Mouse (Mus musculus): ENCODE measurements at regions not wholly inside any gene's neighbourhood (a gene's known extent, or its start where the extent isn't known, plus 50 kb on each side); places are given as distances from the start of the nearest gene placed in this dataset.
"Not testable (repeated sequence)": the region's sequence is repeated elsewhere in the genome, so short reads cannot be mapped to it uniquely, and the experiment has no call there.

DNA sequence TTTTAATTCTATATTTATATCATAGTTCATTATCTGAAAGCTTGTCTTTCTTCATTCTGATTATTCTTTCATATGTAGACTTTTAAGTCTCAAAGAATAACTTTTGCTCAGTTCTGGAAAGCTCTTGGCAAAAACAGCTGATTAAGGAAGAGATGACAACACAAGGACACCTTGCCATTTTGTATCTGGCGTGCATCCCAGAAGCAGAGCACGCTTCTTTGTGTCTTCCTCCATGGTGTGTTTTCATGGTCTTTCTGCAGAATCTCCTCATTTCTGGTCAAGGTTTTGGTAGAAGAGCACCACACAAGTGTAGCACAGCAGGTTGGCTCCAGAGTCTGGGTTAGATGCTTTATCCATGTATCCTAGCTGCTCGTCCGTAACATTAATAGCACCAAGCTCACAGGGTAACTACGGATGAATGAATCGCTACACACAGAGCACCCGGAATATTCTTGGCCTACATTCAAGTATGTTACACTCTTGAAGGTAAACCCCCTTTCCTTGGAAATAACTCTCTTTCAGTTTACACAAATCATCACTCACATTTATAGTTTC is 148.9 kb upstream of the Ddhd1 start:
- no peak overlapping the region for H3K4me3 ChIP-seq (replicated peaks)
- no peaks in the 10 kb centered on the region for H3K36me3 ChIP-seq
- no peak overlapping the region for H3K27ac ChIP-seq (replicated peaks)
- H3K4me2 ChIP-seq (replicated peaks) = no peak overlapping the region
- H3K4me1 ChIP-seq = no peaks in the 10 kb centered on the region
- no peaks in the 10 kb centered on the region for H3K9me3 ChIP-seq (replicated peaks)
- no peak for ATAC-seq (ENCODE audit: insufficient number of reproducible peaks, low FRiP score, low TSS enrichment, low read depth)
- WGBS = 77% methylated on average over 7 of the region's 7 CpGs
- no peaks in the 10 kb centered on the region for H3K27me3 ChIP-seq
- H3K9ac ChIP-seq = no peak overlapping the region

DNA sequence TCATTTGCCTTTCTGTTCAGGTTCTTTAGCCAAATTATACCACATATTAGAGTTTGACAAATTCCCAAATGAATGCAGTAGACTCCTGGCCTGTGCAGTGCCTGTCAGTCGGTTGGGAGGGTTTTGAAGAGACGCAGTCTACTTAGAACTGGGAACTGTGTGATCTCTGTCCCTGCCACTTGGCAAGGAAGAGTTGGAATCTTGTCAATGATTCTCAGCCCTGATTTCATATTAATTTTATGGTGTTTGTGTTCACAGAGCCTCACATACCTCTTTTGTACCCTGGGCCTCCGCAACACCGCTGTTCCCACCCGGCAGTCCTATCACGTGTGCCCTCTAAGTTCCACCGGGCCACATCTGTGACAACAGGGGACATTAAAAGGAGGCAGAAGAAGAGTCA is 149.8 kb upstream of the Ddhd1 start:
- WGBS = 88% methylated on average over 7 of the region's 7 CpGs
- H3K9me3 ChIP-seq (replicated peaks) = no peaks in the 10 kb centered on the region
- H3K4me3 ChIP-seq (replicated peaks) = no peak overlapping the region
- H3K36me3 ChIP-seq = no peaks in the 10 kb centered on the region
- no peaks in the 10 kb centered on the region for H3K4me1 ChIP-seq
- no peak overlapping the region for H3K4me2 ChIP-seq (replicated peaks)
- no peak overlapping the region for H3K9ac ChIP-seq
- no peak overlapping the region for H3K27ac ChIP-seq (replicated peaks)
- ATAC-seq (ENCODE audit: insufficient number of reproducible peaks, low FRiP score, low TSS enrichment, low read depth) = no peak
- no peaks in the 10 kb centered on the region for H3K27me3 ChIP-seq

- Histone ChIP-seq H3K4me1 (no peaks in the 10 kb centered on the region), H3K27ac (replicated peaks) (no peak overlapping the region), H3K9me3 (replicated peaks) (no peaks in the 10 kb centered on the region), H3K9ac (no peak overlapping the region), H3K4me3 (replicated peaks) (no peak overlapping the region), H3K4me2 (replicated peaks) (no peak overlapping the region), H3K36me3 (no peaks in the 10 kb centered on the region), H3K27me3 (no peaks in the 10 kb centered on the region)
- 87% methylated on average over 7 of the region's 7 CpGs for WGBS
- ATAC-seq (ENCODE audit: insufficient number of reproducible peaks, low FRiP score, low TSS enrichment, low read depth) = no peak
These were observed 151.5 kb upstream of the Ddhd1 start for GRCm38 (mm10) chr14:45809491-45809890.

- no peaks in the 10 kb centered on the region for H3K27me3 ChIP-seq
- WGBS = 53% methylated on average over 4 of the region's 4 CpGs
- H3K9ac ChIP-seq = no peak overlapping the region
- H3K9me3 ChIP-seq (replicated peaks) = no peaks in the 10 kb centered on the region
- H3K4me2 ChIP-seq (replicated peaks) = no peak overlapping the region
- H3K36me3 ChIP-seq = no peaks in the 10 kb centered on the region
- ATAC-seq (ENCODE audit: insufficient number of reproducible peaks, low FRiP score, low TSS enrichment, low read depth) = no peak
- H3K4me3 ChIP-seq (replicated peaks) = no peak overlapping the region
- H3K4me1 ChIP-seq = no peaks in the 10 kb centered on the region
- no peak overlapping the region for H3K27ac ChIP-seq (replicated peaks)
These were observed 152.2 kb upstream of the Ddhd1 start for GRCm38 (mm10) chr14:45810101-45810500.

DNA sequence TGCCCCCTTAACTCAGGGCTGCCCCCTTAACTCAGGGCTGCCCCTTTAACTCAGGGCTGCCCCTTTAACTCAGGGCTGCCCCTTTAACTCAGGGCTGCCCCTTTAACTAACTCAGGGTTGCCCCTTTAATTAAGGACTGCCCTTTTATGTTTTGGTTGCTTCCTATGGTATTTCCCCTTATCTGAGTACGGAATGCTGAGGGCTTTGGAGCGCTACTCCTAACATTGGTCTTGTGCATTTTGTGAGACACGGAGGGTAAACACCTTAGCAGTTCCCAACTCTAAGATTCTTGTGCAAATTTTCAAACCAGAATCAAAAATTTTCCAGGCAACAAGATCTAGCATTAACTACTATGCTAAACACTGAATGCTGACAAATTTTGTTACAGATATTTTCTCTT is 152.7 kb upstream of the Ddhd1 start:
- no peak overlapping the region for H3K4me3 ChIP-seq (replicated peaks)
- no peaks in the 10 kb centered on the region for H3K27me3 ChIP-seq
- no peak overlapping the region for H3K9ac ChIP-seq
- H3K4me1 ChIP-seq = no peaks in the 10 kb centered on the region
- H3K4me2 ChIP-seq (replicated peaks) = no peak overlapping the region
- H3K36me3 ChIP-seq = no peaks in the 10 kb centered on the region
- 50% methylated on average over 3 of the region's 3 CpGs for whole genome bisulfite sequencing
- no peaks in the 10 kb centered on the region for H3K9me3 ChIP-seq (replicated peaks)
- no peak overlapping the region for H3K27ac ChIP-seq (replicated peaks)
- no peak for ATAC-seq (ENCODE audit: insufficient number of reproducible peaks, low FRiP score, low TSS enrichment, low read depth)

GRCm38 (mm10) chr14:45815598-45815997 is 157.7 kb upstream of the Ddhd1 start:
- 84% methylated on average over 2 of the region's 2 CpGs for WGBS
- H3K4me2 ChIP-seq (replicated peaks) = no peak overlapping the region
- H3K27me3 ChIP-seq = no peaks in the 10 kb centered on the region
- no peaks in the 10 kb centered on the region for H3K9me3 ChIP-seq (replicated peaks)
- no peak overlapping the region for H3K27ac ChIP-seq (replicated peaks)
- ATAC-seq (ENCODE audit: insufficient number of reproducible peaks, low FRiP score, low TSS enrichment, low read depth) = no peak
- H3K9ac ChIP-seq = no peak overlapping the region
- no peaks in the 10 kb centered on the region for H3K4me1 ChIP-seq
- H3K4me3 ChIP-seq (replicated peaks) = no peak overlapping the region
- H3K36me3 ChIP-seq = no peaks in the 10 kb centered on the region

- not testable (repeated sequence) for ATAC-seq (ENCODE audit: insufficient number of reproducible peaks, low FRiP score, low TSS enrichment, low read depth); H3K36me3 ChIP-seq
- 88% methylated on average over 17 of the region's 17 CpGs for WGBS
These were observed 158.7 kb upstream of the Ddhd1 start for GRCm38 (mm10) chr14:45816611-45817010.

DNA sequence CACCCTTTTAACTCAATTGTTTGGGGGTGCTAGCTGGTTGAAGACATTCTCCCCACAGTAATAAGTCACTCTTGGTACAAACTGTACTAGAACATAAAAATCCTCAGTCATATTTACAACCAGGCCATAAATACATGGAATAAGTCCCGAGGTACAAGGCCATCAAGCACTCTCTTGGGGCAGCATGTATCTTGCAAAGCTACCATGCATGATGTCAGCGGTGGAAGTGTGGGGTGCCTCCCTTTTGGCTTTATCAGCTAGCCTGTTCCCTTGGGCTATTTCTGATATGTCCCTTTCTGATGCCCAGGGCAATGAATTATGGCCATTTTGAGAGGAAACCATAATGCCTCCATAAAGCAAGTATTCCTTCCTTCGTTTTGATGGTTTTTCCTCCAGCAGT is 159.8 kb upstream of the Ddhd1 start:
- H3K36me3 ChIP-seq = no peaks in the 10 kb centered on the region
- ATAC-seq (ENCODE audit: insufficient number of reproducible peaks, low FRiP score, low TSS enrichment, low read depth) = no peak
- no peaks in the 10 kb centered on the region for H3K4me1 ChIP-seq

More at GRCm38 (mm10) chr14:45816611-45817010, 158.7 kb upstream of the Ddhd1 start:
- H3K4me1 ChIP-seq; H3K4me3 ChIP-seq (replicated peaks); H3K4me2 ChIP-seq (replicated peaks); H3K27ac ChIP-seq (replicated peaks); H3K9me3 ChIP-seq (replicated peaks); H3K9ac ChIP-seq; H3K27me3 ChIP-seq: not testable (repeated sequence)

GRCm38 (mm10) chr14:45824601-45825000 is 166.7 kb upstream of the Ddhd1 start:
- H3K4me1 ChIP-seq = peaks cover 6% of the 10 kb centered on the region; the same call in 1 of the 2 replicates
- H3K9ac ChIP-seq = no peak overlapping the region
- no peaks in the 10 kb centered on the region for H3K27me3 ChIP-seq
- H3K27ac ChIP-seq (replicated peaks) = no peak overlapping the region
- ATAC-seq (ENCODE audit: insufficient number of reproducible peaks, low FRiP score, low TSS enrichment, low read depth) = no peak
- H3K36me3 ChIP-seq = no peaks in the 10 kb centered on the region
- H3K9me3 ChIP-seq (replicated peaks) = no peaks in the 10 kb centered on the region
- 65% methylated on average over 2 of the region's 2 CpGs for WGBS
- no peak overlapping the region for H3K4me2 ChIP-seq (replicated peaks)
- no peak overlapping the region for H3K4me3 ChIP-seq (replicated peaks)

More for the DNA sequence above, 159.8 kb upstream of the Ddhd1 start:
- WGBS = 90% methylated on average over 3 of the region's 3 CpGs
- H3K9me3 ChIP-seq (replicated peaks) = no peaks in the 10 kb centered on the region
- no peak overlapping the region for H3K4me3 ChIP-seq (replicated peaks)
- no peaks in the 10 kb centered on the region for H3K27me3 ChIP-seq
- H3K9ac ChIP-seq = no peak overlapping the region
- H3K4me2 ChIP-seq (replicated peaks) = no peak overlapping the region
- no peak overlapping the region for H3K27ac ChIP-seq (replicated peaks)

DNA sequence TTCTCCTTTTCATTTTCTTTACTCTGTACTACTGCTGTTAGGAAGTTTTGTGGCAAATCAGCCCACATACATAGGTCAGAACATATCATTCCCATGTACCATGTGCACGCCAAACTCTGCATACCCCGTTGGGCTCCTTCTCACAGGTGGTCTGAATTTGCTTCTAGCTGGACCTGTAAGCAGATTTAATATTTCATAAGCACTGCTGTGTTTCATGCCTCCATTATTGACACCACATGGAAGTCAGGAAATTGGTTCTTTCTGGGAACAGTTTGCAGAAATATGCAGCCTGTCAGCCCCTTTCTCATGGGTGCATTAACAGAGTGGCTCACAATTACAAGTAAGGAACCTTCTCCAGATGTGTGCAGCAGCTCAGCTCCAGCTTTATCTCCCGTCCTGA is 168.1 kb upstream of the Ddhd1 start:
- H3K9me3 ChIP-seq (replicated peaks) = no peaks in the 10 kb centered on the region
- H3K27ac ChIP-seq (replicated peaks) = peak overlapping the region; percentile 58; the same call in 1 of the 2 replicates
- peak overlapping the region; percentile 28; the same call in 1 of the 2 replicates for H3K4me2 ChIP-seq (replicated peaks)
- 32% methylated on average over 3 of the region's 3 CpGs for WGBS
- no peak overlapping the region for H3K9ac ChIP-seq
- no peaks in the 10 kb centered on the region for H3K27me3 ChIP-seq
- peak; percentile 67; the same call in 1 of the 2 replicates for ATAC-seq (ENCODE audit: insufficient number of reproducible peaks, low FRiP score, low TSS enrichment, low read depth)
- no peak overlapping the region for H3K4me3 ChIP-seq (replicated peaks)
- H3K36me3 ChIP-seq = no peaks in the 10 kb centered on the region
- H3K4me1 ChIP-seq = peaks cover 6% of the 10 kb centered on the region; the same call in 1 of the 2 replicates

GRCm38 (mm10) chr14:45827096-45827495 is 169.2 kb upstream of the Ddhd1 start:
- Histone ChIP-seq H3K4me1 (peaks cover 6% of the 10 kb centered on the region; the same call in 1 of the 2 replicates), H3K4me3 (replicated peaks) (no peak overlapping the region), H3K27me3 (no peaks in the 10 kb centered on the region), H3K9me3 (replicated peaks) (no peaks in the 10 kb centered on the region), H3K4me2 (replicated peaks) (no peak overlapping the region), H3K36me3 (no peaks in the 10 kb centered on the region), H3K9ac (no peak overlapping the region), H3K27ac (replicated peaks) (no peak overlapping the region)
- ATAC-seq (ENCODE audit: insufficient number of reproducible peaks, low FRiP score, low TSS enrichment, low read depth) = no peak
- 33% methylated on average over 1 of the region's 1 CpGs for WGBS

DNA sequence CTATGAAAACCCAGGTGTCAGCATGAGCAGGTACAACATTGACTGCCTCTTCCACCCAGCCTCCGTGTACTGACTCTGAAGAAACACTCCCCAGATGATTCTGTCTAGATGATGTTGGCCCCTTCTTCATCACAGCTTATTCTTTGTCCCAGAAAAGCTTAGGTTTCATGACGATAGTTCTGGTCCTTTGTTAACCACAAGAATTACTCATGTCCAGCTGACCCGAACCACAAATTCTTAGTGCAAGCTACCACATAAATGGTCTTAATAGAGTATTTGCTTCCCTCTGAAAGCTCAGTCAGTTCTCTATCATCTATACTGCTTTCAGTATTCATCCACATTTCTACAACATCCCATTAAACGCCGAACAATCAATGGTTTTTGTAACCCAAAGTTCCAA is 172.5 kb upstream of the Ddhd1 start:
- no peak for ATAC-seq (ENCODE audit: insufficient number of reproducible peaks, low FRiP score, low TSS enrichment, low read depth)
- H3K36me3 ChIP-seq = no peaks in the 10 kb centered on the region
- H3K4me1 ChIP-seq = peaks cover 6% of the 10 kb centered on the region; the same call in 1 of the 2 replicates
- no peak overlapping the region for H3K27ac ChIP-seq (replicated peaks)
- H3K9ac ChIP-seq = no peak overlapping the region
- no peak overlapping the region for H3K4me2 ChIP-seq (replicated peaks)
- H3K9me3 ChIP-seq (replicated peaks) = no peaks in the 10 kb centered on the region
- H3K4me3 ChIP-seq (replicated peaks) = no peak overlapping the region
- WGBS = 90% methylated on average over 5 of the region's 5 CpGs
- no peaks in the 10 kb centered on the region for H3K27me3 ChIP-seq
